Mouse (Mus musculus): Measurements from ENCODE around the gene Ttll8. TPM values are rescaled to one million over a fixed set of nuclear protein-coding genes. Genes with fewer than 3 reads are reported as not detected.
A peak's percentile ranks its signal among the peaks of the same experiment; 100 is the strongest.

Gene Ttll8
- polyA plus RNA-seq, 1 experiment from 2014 or later: 0.16 TPM

DNA sequence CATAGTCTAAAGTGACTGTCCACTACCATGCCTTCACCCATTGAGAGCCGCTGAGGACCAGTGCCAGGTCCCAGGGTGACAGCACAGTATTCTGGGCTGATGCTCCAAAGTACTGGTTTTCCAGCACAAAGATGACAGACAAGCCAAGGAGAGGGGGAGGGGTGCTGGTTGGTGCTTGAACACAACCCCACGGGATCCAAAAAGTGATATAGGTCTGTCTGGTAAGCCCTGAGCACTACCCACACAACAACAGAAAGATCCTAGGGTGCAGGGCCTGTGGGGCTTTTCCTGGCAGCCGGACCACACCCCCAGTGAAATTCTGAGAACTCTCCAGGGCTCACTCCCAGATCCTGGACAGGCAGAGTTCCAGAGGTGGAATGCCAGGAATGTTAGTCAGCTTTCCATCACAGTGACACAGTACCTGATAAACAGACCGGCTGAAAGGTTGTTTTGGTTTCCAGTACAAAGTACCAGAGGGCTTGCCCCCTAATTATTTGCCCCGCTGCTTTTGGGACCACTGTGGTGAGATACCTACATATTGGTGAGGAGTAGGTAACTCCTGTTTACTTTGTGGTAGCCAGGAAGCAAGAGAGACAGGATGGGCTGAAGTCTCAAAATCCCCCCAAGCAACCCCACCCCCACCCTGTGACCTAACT lies 86.7 kb downstream of the Ttll8 start:
- Histone ChIP-seq H3K9me3 (replicated peaks; ENCODE audit: control insufficient read depth, low read length, poor library complexity, severe bottlenecking) (no peaks in the 10 kb centered on the region), H3K27ac (ENCODE audit: low read length) (no peak overlapping the region), H3K4me2 (ENCODE audit: low read length) (no peak overlapping the region), H3K27me3 (ENCODE audit: control insufficient read depth, insufficient read depth, low read depth, low read length) (no peaks in the 10 kb centered on the region), H3K4me3 (ENCODE audit: low read depth, low read length) (no peak overlapping the region), H3K9ac (ENCODE audit: low read depth, low read length) (no peak overlapping the region), H3K36me3 (ENCODE audit: control insufficient read depth, insufficient read depth, low read length) (peaks cover 14% of the 10 kb centered on the region), H3K4me1 (ENCODE audit: control insufficient read depth, insufficient read depth, low read length) (peaks cover 19% of the 10 kb centered on the region)
- no peak for ATAC-seq
- 44% methylated on average over 5 of the region's 5 CpGs for WGBS

DNA sequence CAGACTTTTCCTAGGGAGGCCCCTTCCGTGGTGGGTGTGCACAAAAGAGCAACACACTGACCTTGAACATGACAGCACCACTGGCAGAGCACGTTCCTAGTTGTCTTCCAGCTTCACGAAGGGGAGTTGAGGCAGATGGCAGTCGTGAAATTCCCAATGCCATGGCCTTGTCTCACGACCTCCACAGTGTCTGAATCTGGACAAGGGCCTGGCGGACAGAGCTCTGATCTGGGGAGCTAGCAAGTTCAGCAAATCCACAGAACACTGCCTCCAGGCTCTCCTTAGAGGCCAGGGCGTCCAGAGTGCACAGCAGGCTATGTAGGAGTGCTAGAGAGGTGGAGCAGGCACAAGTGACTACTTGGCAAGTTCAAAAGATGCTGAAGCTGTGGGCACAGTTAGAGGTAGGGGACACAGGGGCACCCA lies 87.3 kb downstream of the Ttll8 start:
- Histone ChIP-seq H3K4me3 (ENCODE audit: low read depth, low read length) (no peak overlapping the region), H3K27me3 (ENCODE audit: control insufficient read depth, insufficient read depth, low read depth, low read length) (no peaks in the 10 kb centered on the region), H3K9ac (ENCODE audit: low read depth, low read length) (no peak overlapping the region), H3K4me1 (ENCODE audit: control insufficient read depth, insufficient read depth, low read length) (peaks cover 19% of the 10 kb centered on the region), H3K36me3 (ENCODE audit: control insufficient read depth, insufficient read depth, low read length) (peaks cover 14% of the 10 kb centered on the region), H3K9me3 (replicated peaks; ENCODE audit: control insufficient read depth, low read length, poor library complexity, severe bottlenecking) (no peaks in the 10 kb centered on the region), H3K27ac (ENCODE audit: low read length) (no peak overlapping the region), H3K4me2 (ENCODE audit: low read length) (no peak overlapping the region)
- 62% methylated on average over 7 of the region's 7 CpGs for WGBS
- no peak for ATAC-seq

DNA sequence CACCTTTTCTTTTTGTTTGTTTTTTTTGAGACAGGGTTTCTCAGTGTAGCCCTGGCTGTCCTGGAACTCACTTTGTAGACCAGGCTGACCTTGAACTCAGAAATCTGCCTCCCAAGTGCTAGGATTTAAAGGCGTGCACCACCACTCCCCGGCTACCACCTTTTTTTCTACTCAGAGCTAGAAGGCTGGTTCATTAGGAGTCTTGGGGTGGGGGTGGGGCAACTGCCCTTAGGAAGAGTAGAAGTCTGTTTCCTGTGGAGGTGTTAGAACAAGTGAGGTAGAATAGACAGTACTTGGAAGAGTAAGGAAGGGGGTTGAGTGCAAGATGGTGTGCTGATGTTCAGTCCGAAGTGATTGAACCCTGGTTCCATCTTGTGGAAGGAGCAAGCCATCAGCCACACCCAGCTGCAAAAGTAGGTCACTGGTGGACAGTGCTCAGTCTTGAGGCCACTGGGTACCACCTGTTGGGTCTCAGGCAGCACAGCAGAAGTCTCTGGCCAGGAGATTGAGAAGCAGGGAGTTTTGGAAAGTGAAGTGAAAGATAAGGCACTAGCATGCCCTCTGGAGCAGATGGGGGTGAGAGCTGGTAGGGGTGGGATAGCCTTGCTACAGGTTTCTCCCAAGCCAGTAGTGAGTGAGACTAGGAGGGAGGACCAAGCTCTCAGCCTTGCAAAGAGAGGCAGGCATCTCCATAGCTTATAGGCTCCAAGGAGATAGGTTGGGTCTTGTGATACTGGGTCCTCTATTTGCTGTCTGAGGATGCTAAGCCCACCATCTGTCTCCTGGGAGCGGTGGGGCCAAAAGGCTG lies 88.1 kb downstream of the Ttll8 start:
- Histone ChIP-seq H3K9me3 (replicated peaks; ENCODE audit: control insufficient read depth, low read length, poor library complexity, severe bottlenecking) (no peaks in the 10 kb centered on the region), H3K4me1 (ENCODE audit: control insufficient read depth, insufficient read depth, low read length) (peaks cover 21% of the 10 kb centered on the region), H3K27me3 (ENCODE audit: control insufficient read depth, insufficient read depth, low read depth, low read length) (no peaks in the 10 kb centered on the region), H3K27ac (ENCODE audit: low read length) (no peak overlapping the region), H3K9ac (ENCODE audit: low read depth, low read length) (no peak overlapping the region), H3K4me2 (ENCODE audit: low read length) (no peak overlapping the region), H3K36me3 (ENCODE audit: control insufficient read depth, insufficient read depth, low read length) (peaks cover 14% of the 10 kb centered on the region), H3K4me3 (ENCODE audit: low read depth, low read length) (no peak overlapping the region)
- 83% methylated on average over 4 of the region's 4 CpGs for WGBS
- no peak for ATAC-seq

DNA sequence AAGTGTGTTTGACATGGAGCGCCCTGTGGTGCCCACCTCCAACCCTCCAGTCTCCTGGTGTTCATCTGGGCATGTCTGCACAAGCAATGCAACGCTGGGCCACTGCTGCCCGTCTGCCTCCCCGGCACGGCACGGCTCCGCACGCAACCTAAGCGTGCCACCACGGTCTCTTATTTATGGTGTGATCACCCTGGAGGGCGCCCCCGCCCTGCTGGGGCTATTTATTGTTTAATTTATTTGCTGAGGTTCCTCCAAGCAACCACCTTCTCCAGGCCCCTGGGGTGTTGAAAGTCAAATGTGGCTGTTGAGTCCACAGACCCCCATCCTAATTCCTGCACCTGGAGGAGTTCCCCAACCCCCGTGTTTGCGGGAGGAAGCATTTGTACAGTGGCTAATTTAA lies 89.2 kb downstream of the Ttll8 start:
- Histone ChIP-seq H3K36me3 (ENCODE audit: control insufficient read depth, insufficient read depth, low read length) (peaks cover 14% of the 10 kb centered on the region), H3K4me2 (ENCODE audit: low read length) (peak overlapping the region; percentile 94), H3K27ac (ENCODE audit: low read length) (no peak overlapping the region), H3K9me3 (replicated peaks; ENCODE audit: control insufficient read depth, low read length, poor library complexity, severe bottlenecking) (no peaks in the 10 kb centered on the region), H3K27me3 (ENCODE audit: control insufficient read depth, insufficient read depth, low read depth, low read length) (no peaks in the 10 kb centered on the region), H3K4me1 (ENCODE audit: control insufficient read depth, insufficient read depth, low read length) (peaks cover 21% of the 10 kb centered on the region), H3K9ac (ENCODE audit: low read depth, low read length) (no peak overlapping the region), H3K4me3 (ENCODE audit: low read depth, low read length) (no peak overlapping the region)
- 94% methylated on average over 14 of the region's 14 CpGs for WGBS
- no peak for ATAC-seq

DNA sequence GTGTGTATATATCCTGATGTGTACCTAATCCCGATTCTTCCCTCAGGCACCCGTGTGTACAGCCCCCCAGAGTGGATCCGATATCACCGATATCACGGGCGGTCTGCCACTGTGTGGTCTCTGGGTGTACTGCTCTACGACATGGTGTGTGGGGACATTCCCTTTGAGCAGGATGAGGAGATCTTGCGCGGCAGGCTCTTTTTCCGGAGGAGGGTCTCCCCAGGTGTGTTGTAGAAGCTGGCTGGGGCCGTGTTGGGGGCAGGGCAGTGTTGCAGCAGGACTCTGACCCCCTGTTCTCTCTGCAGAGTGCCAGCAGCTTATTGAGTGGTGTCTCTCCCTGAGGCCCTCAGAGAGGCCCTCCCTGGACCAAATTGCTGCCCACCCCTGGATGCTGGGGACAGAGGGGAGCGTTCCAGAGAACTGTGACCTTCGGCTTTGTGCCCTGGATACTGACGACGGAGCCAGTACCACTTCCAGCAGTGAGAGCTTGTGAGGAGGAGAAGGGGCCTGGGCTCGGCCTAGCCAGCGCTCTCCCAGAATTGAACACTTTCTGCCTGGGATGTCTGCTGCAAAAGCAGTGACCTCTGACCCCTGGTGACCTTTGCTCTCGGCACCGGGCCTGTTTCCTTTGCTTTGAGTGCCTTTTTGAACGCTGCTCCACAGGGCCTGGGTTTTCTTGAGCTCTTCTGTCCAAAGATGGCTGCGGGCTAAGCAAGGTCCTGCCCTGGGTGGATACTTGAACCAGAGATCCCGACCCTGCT lies 89.8 kb downstream of the Ttll8 start:
- WGBS: 40% methylated on average over 22 of the region's 22 CpGs
- Histone ChIP-seq H3K27me3 (ENCODE audit: control insufficient read depth, insufficient read depth, low read depth, low read length) (no peaks in the 10 kb centered on the region), H3K9me3 (replicated peaks; ENCODE audit: control insufficient read depth, low read length, poor library complexity, severe bottlenecking) (no peaks in the 10 kb centered on the region), H3K4me2 (ENCODE audit: low read length) (peak overlapping the region; percentile 94), H3K9ac (ENCODE audit: low read depth, low read length) (peak overlapping the region; percentile 96), H3K4me1 (ENCODE audit: control insufficient read depth, insufficient read depth, low read length) (peaks cover 21% of the 10 kb centered on the region), H3K36me3 (ENCODE audit: control insufficient read depth, insufficient read depth, low read length) (peaks cover 14% of the 10 kb centered on the region), H3K4me3 (ENCODE audit: low read depth, low read length) (peak overlapping the region; percentile 91), H3K27ac (ENCODE audit: low read length) (peak overlapping the region; percentile 99)
- peak; percentile 1 for ATAC-seq

DNA sequence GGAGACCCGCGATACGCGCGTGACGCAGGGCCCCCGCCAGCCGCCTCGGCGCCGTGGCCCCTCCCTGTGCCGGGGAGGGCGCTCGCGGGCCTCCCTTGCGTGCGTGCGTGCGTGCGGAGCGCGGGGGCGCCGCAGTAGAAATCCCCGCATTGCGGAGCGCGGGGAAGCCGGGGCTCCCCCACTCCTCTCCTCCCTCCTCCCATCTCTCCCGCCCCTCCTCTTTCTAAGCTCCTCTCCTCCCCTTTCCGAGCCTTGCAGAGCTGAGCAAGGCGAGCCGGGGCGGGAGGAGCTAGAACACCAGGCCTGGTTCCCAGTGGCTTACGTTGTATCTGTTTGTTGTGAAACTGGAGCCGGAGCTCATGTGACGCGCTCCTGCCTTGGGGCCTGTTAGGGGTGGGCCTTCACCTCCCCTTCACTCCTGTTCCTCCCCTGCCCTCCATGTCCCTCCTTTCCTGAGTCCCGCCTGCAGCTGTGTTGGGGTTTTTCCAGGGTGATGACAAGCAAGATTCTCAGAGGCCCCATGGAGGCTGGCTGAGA lies 90.5 kb downstream of the Ttll8 start:
- Histone ChIP-seq H3K9ac (ENCODE audit: low read depth, low read length) (peak overlapping the region; percentile 96), H3K27ac (ENCODE audit: low read length) (peak overlapping the region; percentile 99), H3K36me3 (ENCODE audit: control insufficient read depth, insufficient read depth, low read length) (peaks cover 14% of the 10 kb centered on the region), H3K4me2 (ENCODE audit: low read length) (peak overlapping the region; percentile 94), H3K27me3 (ENCODE audit: control insufficient read depth, insufficient read depth, low read depth, low read length) (no peaks in the 10 kb centered on the region), H3K4me3 (ENCODE audit: low read depth, low read length) (peak overlapping the region; percentile 91), H3K9me3 (replicated peaks; ENCODE audit: control insufficient read depth, low read length, poor library complexity, severe bottlenecking) (no peaks in the 10 kb centered on the region), H3K4me1 (ENCODE audit: control insufficient read depth, insufficient read depth, low read length) (peaks cover 21% of the 10 kb centered on the region)
- ATAC-seq: peak; percentile 47
- WGBS: 1% methylated on average over 32 of the region's 39 CpGs

DNA sequence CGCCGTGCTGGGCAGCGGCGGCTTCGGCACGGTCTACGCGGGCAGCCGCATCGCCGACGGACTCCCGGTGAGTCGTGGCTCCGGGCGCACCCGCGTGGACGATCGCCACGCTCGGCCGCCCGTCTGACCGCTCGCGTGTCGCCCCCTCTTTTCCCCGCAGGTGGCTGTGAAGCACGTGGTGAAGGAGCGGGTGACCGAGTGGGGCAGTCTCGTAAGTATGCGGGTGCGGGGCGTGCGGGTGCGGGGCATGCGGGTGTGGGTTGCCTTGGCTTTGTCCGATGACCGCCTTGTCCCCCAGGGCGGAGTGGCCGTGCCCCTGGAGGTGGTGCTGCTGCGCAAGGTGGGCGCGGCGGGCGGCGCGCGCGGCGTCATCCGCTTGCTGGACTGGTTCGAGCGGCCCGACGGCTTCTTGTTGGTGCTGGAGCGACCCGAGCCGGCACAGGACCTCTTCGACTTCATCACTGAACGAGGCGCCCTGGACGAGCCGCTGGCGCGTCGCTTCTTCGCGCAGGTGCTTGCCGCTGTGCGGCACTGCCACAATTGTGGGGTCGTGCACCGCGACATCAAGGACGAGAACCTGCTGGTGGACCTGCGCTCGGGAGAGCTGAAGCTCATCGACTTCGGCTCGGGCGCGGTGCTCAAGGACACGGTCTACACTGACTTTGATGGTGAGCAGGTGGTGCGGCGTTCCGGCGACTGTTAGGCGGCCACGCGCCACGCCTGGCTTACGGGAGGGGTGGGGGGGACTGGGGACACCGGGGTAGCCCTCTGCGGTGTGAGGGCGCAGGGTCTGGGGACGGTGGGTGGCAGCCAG lies 91.1 kb downstream of the Ttll8 start:
- H3K9me3 ChIP-seq (replicated peaks; ENCODE audit: control insufficient read depth, low read length, poor library complexity, severe bottlenecking): no peaks in the 10 kb centered on the region
- peak overlapping the region; percentile 96 for H3K9ac ChIP-seq (ENCODE audit: low read depth, low read length)
- peak; percentile 14 for ATAC-seq
- peak overlapping the region; percentile 94 for H3K4me2 ChIP-seq (ENCODE audit: low read length)
- peak overlapping the region; percentile 91 for H3K4me3 ChIP-seq (ENCODE audit: low read depth, low read length)
- peak overlapping the region; percentile 99 for H3K27ac ChIP-seq (ENCODE audit: low read length)
- H3K27me3 ChIP-seq (ENCODE audit: control insufficient read depth, insufficient read depth, low read depth, low read length): no peaks in the 10 kb centered on the region
- peaks cover 21% of the 10 kb centered on the region for H3K4me1 ChIP-seq (ENCODE audit: control insufficient read depth, insufficient read depth, low read length)
- WGBS: under 1% methylated on average over 95 of the region's 98 CpGs
- peaks cover 14% of the 10 kb centered on the region for H3K36me3 ChIP-seq (ENCODE audit: control insufficient read depth, insufficient read depth, low read length)
